Mouse (Mus musculus) testis, adult 2 months (tissue): ENCODE measurements around the gene Gm13271.
"Not testable (repeated sequence)": the region's sequence is repeated elsewhere in the genome, so short reads cannot be mapped to it uniquely, and the experiment has no call there.

Source experiments
- CTCF ChIP-seq: fragments of 200-500 bp; IDR thresholded peaks from 2 replicates; pipeline ENCODE4 v1.5.1; 2012; ENCODE audit warnings: low read depth, mild to moderate bottlenecking, inconsistent platforms, low read length, moderate library complexity; ENCODE audit not compliant: control insufficient read depth, insufficient read depth, insufficient replicate concordance
- POLR2A ChIP-seq: fragments of 200-500 bp; IDR thresholded peaks from 2 replicates; pipeline ENCODE4 v1.6.1; 2012; ENCODE audit warnings: low read depth, mild to moderate bottlenecking, inconsistent platforms, low read length, moderate library complexity; ENCODE audit not compliant: control insufficient read depth

GRCm38 (mm10) chr4:88756581-88757513 lies 2.2 kb downstream of the Gm13271 start:
- TF ChIP-seq POLR2A, CTCF: not testable (repeated sequence)
